Mouse (Mus musculus) MEL (cell line): Measurements from ENCODE around the gene Akirin1. TPM values are rescaled to one million over a fixed set of nuclear protein-coding genes. Genes with fewer than 3 reads are reported as not detected.

ENCODE experiments used
- DNase-seq: peaks from one replicate; pipeline ENCODE4 v3.0.0; 2011; ENCODE audit warnings: low read depth, low spot score
- H3K27ac ChIP-seq: 2 replicates; pipeline ENCODE4 v1.5.1; 2012; ENCODE audit warnings: low read depth, mild to moderate bottlenecking, control low read depth, low read length, moderate library complexity; ENCODE audit not compliant: control insufficient read depth
- H3K27me3 ChIP-seq, 2 experiments: fragments of 150-350 bp in 1 of 2; sonication (generic) in 1 of 2; 2 replicates each; pipeline ENCODE4 v1.6.1; 2012; ENCODE audit warnings: low read length in 2 of 2, mild to moderate bottlenecking in 2 of 2, improper control_type of control experiment in 1 of 2, moderate library complexity in 1 of 2; ENCODE audit not compliant: insufficient read depth in 2 of 2, control insufficient read depth in 1 of 2
- H3K36me3 ChIP-seq, 2 experiments: 2 replicates each; pipeline ENCODE4 v1.6.1; 2012 to 2014; ENCODE audit warnings: low read length in 2 of 2, improper control_type of control experiment in 1 of 2, inconsistent platforms in 1 of 2, mild to moderate bottlenecking in 1 of 2; ENCODE audit not compliant: insufficient read depth in 2 of 2, control insufficient read depth in 1 of 2
- H3K4me1 ChIP-seq, 2 experiments: fragments of 150-350 bp in 1 of 2; sonication (generic) in 1 of 2; 2 replicates each; pipeline ENCODE4 v1.6.1; 2012; ENCODE audit warnings: low read length in 2 of 2, improper control_type of control experiment in 1 of 2, mild to moderate bottlenecking in 1 of 2; ENCODE audit not compliant: insufficient read depth in 2 of 2, control insufficient read depth in 1 of 2
- H3K4me3 ChIP-seq, 2 experiments: fragments of 150-350 bp in 1 of 2; sonication (generic) in 1 of 2; 2 replicates each; pipeline ENCODE4 v1.5.1; 2012; ENCODE audit warnings: low read depth in 2 of 2, low read length in 2 of 2, mild to moderate bottlenecking in 2 of 2, moderate library complexity in 2 of 2, control low read depth in 1 of 2, improper control_type of control experiment in 1 of 2; ENCODE audit not compliant: control insufficient read depth in 1 of 2, insufficient read depth in 1 of 2
- H3K79me2 ChIP-seq: 2 replicates; pipeline ENCODE4 v1.6.1; 2012; ENCODE audit warnings: mild to moderate bottlenecking, low read length, moderate library complexity; ENCODE audit not compliant: control insufficient read depth, poor library complexity, insufficient read depth
- H3K9ac ChIP-seq: 2 replicates; pipeline ENCODE4 v1.6.1; 2012; ENCODE audit warnings: low read depth, mild to moderate bottlenecking, control low read depth, low read length, moderate library complexity; ENCODE audit not compliant: control insufficient read depth, poor library complexity, severe bottlenecking
- H3K9me3 ChIP-seq: fragments of 150-350 bp; sonication (generic); replicated peaks from 2 replicates; pipeline ENCODE4 v1.6.1; 2012; ENCODE audit warnings: mild to moderate bottlenecking, low read length, improper control_type of control experiment, moderate library complexity; ENCODE audit not compliant: insufficient read depth
- CHD2 ChIP-seq: IDR thresholded peaks from 2 replicates; pipeline ENCODE4 v1.6.1; 2011; ENCODE audit warnings: low read length, improper control_type of control experiment
- EP300 ChIP-seq, 2 experiments: IDR thresholded peaks; 2 replicates each; pipeline ENCODE4 v1.6.1; 2011; ENCODE audit warnings: improper control_type of control experiment in 2 of 2, low read length in 2 of 2, low read depth in 1 of 2, mild to moderate bottlenecking in 1 of 2
- GABPA ChIP-seq: IDR thresholded peaks from 2 replicates; pipeline ENCODE4 v1.6.1; 2012; ENCODE audit warnings: low read depth, mild to moderate bottlenecking, inconsistent platforms, low read length, improper control_type of control experiment, moderate library complexity
- GATA1 ChIP-seq: IDR thresholded peaks from 2 replicates; pipeline ENCODE4 v1.6.1; 2011; ENCODE audit warnings: low read depth, low read length, improper control_type of control experiment
- HCFC1 ChIP-seq: IDR thresholded peaks from 2 replicates; pipeline ENCODE4 v1.6.1; 2012; ENCODE audit warnings: low read depth, mild to moderate bottlenecking, inconsistent platforms, low read length, improper control_type of control experiment, moderate library complexity
- KAT2A ChIP-seq: conservative IDR thresholded peaks from 2 replicates; pipeline ENCODE4 v1.6.1; 2012; ENCODE audit warnings: low read depth, low read length, improper control_type of control experiment, inconsistent platforms
- MAFK ChIP-seq: IDR thresholded peaks from 2 replicates; pipeline ENCODE4 v1.6.1; 2011; ENCODE audit warnings: low read depth, mild to moderate bottlenecking, low read length, improper control_type of control experiment, borderline replicate concordance
- MAX ChIP-seq: IDR thresholded peaks from 2 replicates; pipeline ENCODE4 v1.6.1; 2011; ENCODE audit warnings: low read length, improper control_type of control experiment
- MYC ChIP-seq: IDR thresholded peaks from 2 replicates; pipeline ENCODE4 v1.6.1; 2011; ENCODE audit warnings: low read depth, mild to moderate bottlenecking, low read length, improper control_type of control experiment, moderate library complexity
- NELFE ChIP-seq: IDR thresholded peaks from 2 replicates; pipeline ENCODE4 v1.6.1; 2011; ENCODE audit warnings: low read depth, low read length, improper control_type of control experiment
- POLR2A ChIP-seq, 2 experiments: IDR thresholded peaks; 2 replicates each; pipeline ENCODE4 v1.6.1; 2011 to 2012; ENCODE audit warnings: low read length in 2 of 2, mild to moderate bottlenecking in 2 of 2, control low read depth in 1 of 2, improper control_type of control experiment in 1 of 2, low read depth in 1 of 2, moderate library complexity in 1 of 2; ENCODE audit not compliant: control insufficient read depth in 1 of 2, insufficient read depth in 1 of 2, poor library complexity in 1 of 2
- POLR2AphosphoS2 ChIP-seq: IDR thresholded peaks from 2 replicates; pipeline ENCODE4 v1.6.1; 2011; ENCODE audit warnings: low read length, improper control_type of control experiment
- RAD21 ChIP-seq: IDR thresholded peaks from 2 replicates; pipeline ENCODE4 v1.6.1; 2011; ENCODE audit warnings: mild to moderate bottlenecking, low read depth, low read length, improper control_type of control experiment
- RCOR1 ChIP-seq: IDR thresholded peaks from 2 replicates; pipeline ENCODE4 v1.6.1; 2012; ENCODE audit warnings: low read depth, mild to moderate bottlenecking, inconsistent platforms, low read length, improper control_type of control experiment
- TBP ChIP-seq: IDR thresholded peaks from 2 replicates; pipeline ENCODE4 v1.8.0; 2011; ENCODE audit warnings: low read depth, low read length, improper control_type of control experiment
- TCF12 ChIP-seq: IDR thresholded peaks from 2 replicates; pipeline ENCODE4 v1.6.1; 2014; ENCODE audit warnings: low read depth, mild to moderate bottlenecking, inconsistent platforms, low read length, improper control_type of control experiment, moderate library complexity
- ZNF384 ChIP-seq: IDR thresholded peaks from 2 replicates; pipeline ENCODE4 v1.6.1; 2012; ENCODE audit warnings: low read depth, mild to moderate bottlenecking, inconsistent platforms, low read length, improper control_type of control experiment
- polyA plus RNA-seq, 2 experiments: library from polyadenylated mRNA; stranded (reverse) in 1 of 2; unstranded in 1 of 2; fragments of >175 nt in 1 of 2; fragments of >200 nt in 1 of 2; gene quantifications; 2 replicates each; pipeline versions ENCODE4 v1.2.1 to v1.2.4; 2012; ENCODE audit warnings: low replicate concordance in 2 of 2, low read depth in 1 of 2; ENCODE audit not compliant: insufficient read length in 2 of 2, insufficient read depth in 1 of 2, missing spikeins in 1 of 2
- total RNA-seq: library from RNA; depleted of rRNA; stranded (reverse); fragments of 300-350 nt; gene quantifications from 2 replicates; pipeline ENCODE4 v1.2.3, GENCODE M21; 2012

Akirin1 gene
- total and polyA plus RNA-seq, 3 experiments = 46.3 to 53.3 TPM; not detected in 1

- H3K9ac ChIP-seq = no peak overlapping the region
- no peak for TF ChIP-seq TBP
- H3K4me3 ChIP-seq = no peak overlapping the region
- H3K27ac ChIP-seq = no peak overlapping the region
- no peak for DNase-seq
- H3K36me3 ChIP-seq = no peaks in the 10 kb centered on the region
- no peaks in the 10 kb centered on the region for H3K9me3 ChIP-seq
- H3K27me3 ChIP-seq = no peaks in the 10 kb centered on the region
- H3K4me1 ChIP-seq = no peaks in the 10 kb centered on the region
- no peaks in the 10 kb centered on the region for H3K79me2 ChIP-seq
Measured at GRCm38 (mm10) chr4:123797856-123798255, 47.7 kb upstream of the Akirin1 start.

GRCm38 (mm10) chr4:123797403-123797802, 47.3 kb upstream of the Akirin1 start:
- H3K27ac ChIP-seq = no peak overlapping the region
- no peak for DNase-seq
- H3K4me1 ChIP-seq = no peaks in the 10 kb centered on the region
- H3K9me3 ChIP-seq = no peaks in the 10 kb centered on the region
- TF ChIP-seq ZNF384 (no peak), RAD21 (no peak), TCF12 (no peak), MYC (no peak), KAT2A (no peak)
- H3K4me3 ChIP-seq = no peak overlapping the region
- H3K9ac ChIP-seq = no peak overlapping the region
- no peaks in the 10 kb centered on the region for H3K27me3 ChIP-seq
- no peaks in the 10 kb centered on the region for H3K36me3 ChIP-seq
- no peaks in the 10 kb centered on the region for H3K79me2 ChIP-seq

- Histone ChIP-seq H3K36me3 (no peaks in the 10 kb centered on the region), H3K79me2 (no peaks in the 10 kb centered on the region), H3K4me3 (no peak overlapping the region)
- DNase-seq = no peak
- no peak for TF ChIP-seq MYC
- TF ChIP-seq TBP = no peak
- TF ChIP-seq CHD2 = no peak
- TF ChIP-seq RCOR1 = no peak
- no peak for TF ChIP-seq GATA1
- TF ChIP-seq ZNF384 = no peak
- TF ChIP-seq MAFK = no peak
- no peak for TF ChIP-seq TCF12
- TF ChIP-seq MAX = no peak
- TF ChIP-seq GABPA = no peak
- TF ChIP-seq HCFC1 = no peak
- no peak for TF ChIP-seq NELFE
- TF ChIP-seq POLR2AphosphoS2 = no peak
- no peak for TF ChIP-seq POLR2A (IDR thresholded peaks at IDR 0.05; ENCODE audit: control insufficient read depth in 1 of 2, insufficient read depth in 1 of 2, low read depth in 1 of 2, low read length in 2 of 2, poor library complexity in 1 of 2)
- TF ChIP-seq EP300 (IDR thresholded peaks at IDR 0.05; ENCODE audit: low read depth in 1 of 2, low read length in 2 of 2) = no peak
- TF ChIP-seq, all 39 proteins: peak for 0
- Histone ChIP-seq H3K9ac (no peak overlapping the region), H3K27me3 (0 out of 4 replicates have a peak, but pooled peaks cover 0 to 2% of the 10 kb centered on the region in 2 experiments), H3K27ac (no peak overlapping the region), H3K9me3 (no peaks in the 10 kb centered on the region), H3K4me1 (no peaks in the 10 kb centered on the region)
Measured at GRCm38 (mm10) chr4:123795057-123795456, 44.9 kb upstream of the Akirin1 start.
